Mouse (Mus musculus): ENCODE measurements around the gene Epha2. TPM values are rescaled to one million over a fixed set of nuclear protein-coding genes. Genes with fewer than 3 reads are reported as not detected.

Epha2 gene
- polyA plus RNA-seq, 1 experiment from 2014 or later, result 3.4 TPM

GRCm38 (mm10) chr4:141273296-141273695, 27.7 kb upstream of the Epha2 start:
- Histone ChIP-seq H3K9me3 (ENCODE audit: control insufficient read depth, low read length) (0 out of 2 replicates have a peak, but pooled peaks cover 3% of the 10 kb centered on the region), H3K27ac (ENCODE audit: low read depth) (no peak overlapping the region), H3K4me3 (ENCODE audit: low read depth, low read length) (no peak overlapping the region), H3K9ac (ENCODE audit: low read length) (no peak overlapping the region), H3K4me2 (ENCODE audit: low read length) (peak overlapping the region; percentile 43), H3K36me3 (ENCODE audit: control insufficient read depth, insufficient read depth, low read length) (no peaks in the 10 kb centered on the region), H3K27me3 (replicated peaks; ENCODE audit: control insufficient read depth, insufficient read depth, low read length) (no peaks in the 10 kb centered on the region), H3K4me1 (replicated peaks; ENCODE audit: control insufficient read depth, insufficient read depth, low read length) (peaks cover 29% of the 10 kb centered on the region)
- ATAC-seq (replicated peaks; ENCODE audit: low FRiP score, low TSS enrichment, low read depth) (peak; percentile 67; the same call in 1 of the 2 replicates), DNase-seq (ENCODE audit: low spot score) (peak; percentile 94)
- WGBS, result 21% methylated on average over 12 of the region's 12 CpGs

DNA sequence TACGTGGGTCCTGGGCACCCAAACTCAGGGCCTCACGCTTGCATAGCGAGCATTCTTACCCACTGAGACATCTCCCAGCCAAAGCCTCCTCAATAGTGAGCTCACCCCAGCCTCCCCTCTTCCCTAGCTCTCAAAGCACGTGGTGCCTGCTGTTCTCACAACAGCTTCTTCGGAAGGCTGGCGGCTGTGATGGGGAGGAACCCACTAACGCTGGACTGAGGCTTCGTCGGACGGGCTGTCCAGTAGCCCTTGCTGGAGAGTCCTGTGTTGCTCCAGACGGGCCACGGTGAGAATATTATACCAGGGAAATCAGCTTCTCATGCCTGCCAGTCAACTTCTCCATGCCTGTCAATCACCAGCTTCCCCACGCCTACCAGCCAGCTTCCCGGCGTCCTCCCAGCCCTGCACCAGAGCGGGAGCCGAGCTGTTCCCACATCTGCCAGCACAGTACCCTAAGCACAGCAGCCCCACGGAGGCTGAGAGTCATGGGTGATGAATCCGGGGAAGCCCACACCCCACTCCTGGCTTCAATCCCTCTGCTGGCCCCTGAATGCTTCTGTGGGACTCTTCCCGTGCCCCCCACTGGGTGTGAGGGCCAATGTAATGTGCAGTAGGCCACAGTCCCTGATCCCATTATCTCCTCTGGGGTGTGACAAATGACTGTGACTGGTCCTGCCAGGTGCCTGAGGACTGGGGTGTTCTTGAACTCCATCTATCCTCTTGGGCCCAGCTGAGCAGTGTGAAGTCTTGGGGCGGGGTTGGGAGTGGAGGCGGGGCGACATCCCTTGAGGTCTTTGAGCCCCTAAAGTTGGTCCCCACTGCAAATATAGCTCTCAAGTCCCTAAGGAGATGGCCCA, 26.3 kb upstream of the Epha2 start:
- Histone ChIP-seq H3K4me2 (ENCODE audit: low read length) (peak overlapping the region; percentile 11; the same call in 1 of the 2 replicates), H3K36me3 (ENCODE audit: control insufficient read depth, insufficient read depth, low read length) (no peaks in the 10 kb centered on the region), H3K27ac (ENCODE audit: low read depth) (no peak overlapping the region), H3K27me3 (replicated peaks; ENCODE audit: control insufficient read depth, insufficient read depth, low read length) (no peaks in the 10 kb centered on the region), H3K9ac (ENCODE audit: low read length) (no peak overlapping the region), H3K4me3 (ENCODE audit: low read depth, low read length) (no peak overlapping the region), H3K4me1 (replicated peaks; ENCODE audit: control insufficient read depth, insufficient read depth, low read length) (peaks cover 39% of the 10 kb centered on the region), H3K9me3 (ENCODE audit: control insufficient read depth, low read length) (0 out of 2 replicates have a peak, but pooled peaks cover 3% of the 10 kb centered on the region)
- WGBS, result 51% methylated on average over 23 of the region's 23 CpGs
- DNase-seq (ENCODE audit: low spot score) (no peak), ATAC-seq (replicated peaks; ENCODE audit: low FRiP score, low TSS enrichment, low read depth) (no peak)

- Histone ChIP-seq H3K27ac (ENCODE audit: low read depth) (no peak overlapping the region), H3K9me3 (ENCODE audit: control insufficient read depth, low read length) (no peaks in the 10 kb centered on the region), H3K27me3 (replicated peaks; ENCODE audit: control insufficient read depth, insufficient read depth, low read length) (no peaks in the 10 kb centered on the region), H3K4me1 (replicated peaks; ENCODE audit: control insufficient read depth, insufficient read depth, low read length) (peaks cover 46% of the 10 kb centered on the region), H3K9ac (ENCODE audit: low read length) (no peak overlapping the region), H3K4me2 (ENCODE audit: low read length) (no peak overlapping the region), H3K4me3 (ENCODE audit: low read depth, low read length) (no peak overlapping the region), H3K36me3 (ENCODE audit: control insufficient read depth, insufficient read depth, low read length) (no peaks in the 10 kb centered on the region)
- no peak for DNase-seq (ENCODE audit: low spot score)
- no peak for ATAC-seq (replicated peaks; ENCODE audit: low FRiP score, low TSS enrichment, low read depth)
- WGBS, result 83% methylated on average over 8 of the region's 8 CpGs
These were observed 23.9 kb upstream of the Epha2 start for GRCm38 (mm10) chr4:141277157-141277556.

DNA sequence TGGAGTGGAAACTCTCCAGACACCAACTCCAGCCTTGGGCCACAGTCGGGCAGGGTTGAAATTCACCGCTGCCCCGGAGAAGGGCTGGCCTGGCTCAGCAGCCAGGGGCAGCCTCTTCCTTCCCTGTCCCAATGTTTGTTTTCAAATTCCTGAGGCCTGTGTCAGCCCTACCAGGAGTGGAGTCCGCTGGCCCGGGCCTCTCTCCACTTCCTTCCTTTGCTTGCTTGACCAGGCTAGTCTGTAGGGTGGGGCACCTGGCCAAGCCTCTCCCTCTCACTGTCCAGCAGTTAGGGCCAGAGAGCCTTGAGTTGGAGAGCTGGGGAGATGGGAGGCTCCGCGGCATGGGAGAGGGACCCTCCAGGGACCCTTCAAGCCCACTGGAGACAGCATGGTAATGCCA, 22.9 kb upstream of the Epha2 start:
- H3K9ac ChIP-seq (ENCODE audit: low read length), result no peak overlapping the region
- no peak for DNase-seq (ENCODE audit: low spot score)
- peaks cover 43% of the 10 kb centered on the region for H3K4me1 ChIP-seq (replicated peaks; ENCODE audit: control insufficient read depth, insufficient read depth, low read length)

DNA sequence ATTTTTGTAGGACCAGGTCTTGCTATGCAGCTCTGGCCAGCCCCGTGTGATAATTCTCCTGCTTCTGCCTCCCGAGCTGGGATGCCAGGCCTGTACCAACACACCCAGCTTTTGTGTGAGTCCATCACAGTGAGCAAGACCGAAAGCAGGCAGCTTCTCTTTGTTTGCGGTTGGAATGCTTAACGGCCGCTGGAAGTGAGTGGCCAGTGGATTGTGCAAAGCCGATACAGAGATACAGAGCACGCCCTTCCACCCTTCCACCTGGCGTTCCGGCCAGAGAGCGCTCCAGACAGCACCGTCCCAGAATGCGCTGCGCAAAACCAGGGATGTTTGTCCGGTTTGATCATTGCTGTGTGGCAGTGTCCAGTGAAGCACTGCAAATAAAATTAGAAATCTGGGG, 21.7 kb upstream of the Epha2 start:
- WGBS, result 59% methylated on average over 15 of the region's 15 CpGs
- DNase-seq (ENCODE audit: low spot score), result no peak
- Histone ChIP-seq H3K4me2 (ENCODE audit: low read length) (no peak overlapping the region), H3K27ac (ENCODE audit: low read depth) (0 out of 2 replicates have a peak overlapping the region, but pooled peaks have one; percentile 74), H3K36me3 (ENCODE audit: control insufficient read depth, insufficient read depth, low read length) (no peaks in the 10 kb centered on the region), H3K4me3 (ENCODE audit: low read depth, low read length) (no peak overlapping the region), H3K4me1 (replicated peaks; ENCODE audit: control insufficient read depth, insufficient read depth, low read length) (peaks cover 40% of the 10 kb centered on the region), H3K9ac (ENCODE audit: low read length) (no peak overlapping the region), H3K27me3 (replicated peaks; ENCODE audit: control insufficient read depth, insufficient read depth, low read length) (no peaks in the 10 kb centered on the region), H3K9me3 (ENCODE audit: control insufficient read depth, low read length) (no peaks in the 10 kb centered on the region)
- no peak for ATAC-seq (replicated peaks; ENCODE audit: low FRiP score, low TSS enrichment, low read depth)

More for the DNA sequence above, 22.9 kb upstream of the Epha2 start:
- Histone ChIP-seq H3K9me3 (ENCODE audit: control insufficient read depth, low read length) (no peaks in the 10 kb centered on the region), H3K36me3 (ENCODE audit: control insufficient read depth, insufficient read depth, low read length) (no peaks in the 10 kb centered on the region), H3K27me3 (replicated peaks; ENCODE audit: control insufficient read depth, insufficient read depth, low read length) (no peaks in the 10 kb centered on the region), H3K27ac (ENCODE audit: low read depth) (peak overlapping the region; percentile 74), H3K4me3 (ENCODE audit: low read depth, low read length) (no peak overlapping the region), H3K4me2 (ENCODE audit: low read length) (peak overlapping the region; percentile 7; the same call in 1 of the 2 replicates)
- 18% methylated on average over 7 of the region's 7 CpGs for WGBS
- ATAC-seq (replicated peaks; ENCODE audit: low FRiP score, low TSS enrichment, low read depth), result no peak; the same call in 1 of the 2 replicates

DNA sequence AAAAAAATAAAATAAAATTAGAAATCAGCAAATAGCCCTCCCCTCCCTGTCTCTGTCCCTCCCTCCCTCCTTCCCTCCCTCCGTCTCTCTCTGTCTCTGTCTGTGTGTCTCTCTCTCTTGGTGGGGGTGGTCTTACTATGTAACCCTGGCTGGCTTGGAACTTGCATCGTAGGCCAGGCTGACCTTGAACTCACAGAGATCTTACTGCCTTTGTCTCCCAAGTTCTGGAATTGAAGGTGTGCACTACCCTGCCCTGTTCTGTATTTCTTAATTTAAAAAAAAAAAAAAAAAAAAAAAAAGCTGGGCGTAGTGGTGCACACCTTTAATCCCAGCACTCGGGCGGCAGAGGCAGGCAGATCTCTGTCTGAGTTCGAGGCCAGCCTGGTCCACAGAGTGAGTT, 21.3 kb upstream of the Epha2 start:
- ATAC-seq (replicated peaks; ENCODE audit: low FRiP score, low TSS enrichment, low read depth) (no peak), DNase-seq (ENCODE audit: low spot score) (no peak)
- H3K4me2 ChIP-seq (ENCODE audit: low read length), result no peak overlapping the region
- H3K27ac ChIP-seq (ENCODE audit: low read depth), result no peak overlapping the region
- H3K4me1 ChIP-seq (replicated peaks; ENCODE audit: control insufficient read depth, insufficient read depth, low read length), result peaks cover 35% of the 10 kb centered on the region
- no peak overlapping the region for H3K9ac ChIP-seq (ENCODE audit: low read length)
- no peak overlapping the region for H3K4me3 ChIP-seq (ENCODE audit: low read depth, low read length)
- no peaks in the 10 kb centered on the region for H3K9me3 ChIP-seq (ENCODE audit: control insufficient read depth, low read length)
- H3K36me3 ChIP-seq (ENCODE audit: control insufficient read depth, insufficient read depth, low read length), result no peaks in the 10 kb centered on the region
- WGBS, result 96% methylated on average over 6 of the region's 6 CpGs
- H3K27me3 ChIP-seq (replicated peaks; ENCODE audit: control insufficient read depth, insufficient read depth, low read length), result no peaks in the 10 kb centered on the region

DNA sequence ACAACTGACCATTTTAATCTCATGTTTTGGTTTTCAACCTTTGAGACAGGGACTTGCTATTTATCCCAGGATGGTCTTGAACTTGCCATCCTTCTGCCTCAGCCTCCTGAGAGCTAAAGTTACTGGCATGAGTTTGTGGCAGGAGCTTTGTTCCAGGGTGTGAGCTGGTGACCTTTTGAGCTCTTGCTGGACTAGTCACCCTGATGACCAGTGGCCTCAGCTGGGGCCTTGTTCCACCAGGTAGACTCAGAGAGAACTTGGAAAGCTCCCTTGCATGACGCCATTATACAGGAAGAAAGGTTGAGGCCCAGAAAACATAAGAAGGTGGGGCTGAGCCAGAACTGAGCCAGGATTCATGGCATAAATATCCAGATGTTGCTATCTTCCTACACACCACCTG, 20.6 kb upstream of the Epha2 start:
- Histone ChIP-seq H3K4me1 (replicated peaks; ENCODE audit: control insufficient read depth, insufficient read depth, low read length) (peaks cover 34% of the 10 kb centered on the region), H3K36me3 (ENCODE audit: control insufficient read depth, insufficient read depth, low read length) (no peaks in the 10 kb centered on the region), H3K27ac (ENCODE audit: low read depth) (no peak overlapping the region), H3K27me3 (replicated peaks; ENCODE audit: control insufficient read depth, insufficient read depth, low read length) (no peaks in the 10 kb centered on the region), H3K9me3 (ENCODE audit: control insufficient read depth, low read length) (no peaks in the 10 kb centered on the region), H3K4me3 (ENCODE audit: low read depth, low read length) (no peak overlapping the region), H3K4me2 (ENCODE audit: low read length) (no peak overlapping the region), H3K9ac (ENCODE audit: low read length) (no peak overlapping the region)
- DNase-seq (ENCODE audit: low spot score) (no peak), ATAC-seq (replicated peaks; ENCODE audit: low FRiP score, low TSS enrichment, low read depth) (no peak)
- WGBS, result 95% methylated on average over 1 of the region's 1 CpGs

DNA sequence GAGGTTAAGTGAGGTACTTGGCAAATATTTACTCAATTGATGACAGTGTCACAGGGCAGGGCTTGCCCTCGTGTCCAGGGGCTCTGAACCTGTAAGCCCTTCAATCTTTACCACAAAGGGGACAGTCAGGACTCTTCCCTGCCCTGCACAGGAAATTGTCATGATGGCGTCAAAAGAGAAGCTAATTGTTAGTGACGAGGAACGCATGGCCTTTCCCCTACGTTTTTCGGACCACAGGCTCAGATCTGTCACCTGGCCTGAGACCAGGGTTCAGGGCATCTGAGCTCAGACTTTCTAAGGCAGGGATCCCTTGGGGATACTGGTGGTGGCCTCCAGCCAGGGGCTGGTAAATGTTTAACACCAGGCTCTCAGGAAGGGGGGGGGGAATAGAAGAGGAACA, 19.9 kb upstream of the Epha2 start:
- no peaks in the 10 kb centered on the region for H3K27me3 ChIP-seq (replicated peaks; ENCODE audit: control insufficient read depth, insufficient read depth, low read length)
- H3K9ac ChIP-seq (ENCODE audit: low read length), result no peak overlapping the region
- H3K36me3 ChIP-seq (ENCODE audit: control insufficient read depth, insufficient read depth, low read length), result no peaks in the 10 kb centered on the region
- H3K27ac ChIP-seq (ENCODE audit: low read depth), result 0 out of 2 replicates have a peak overlapping the region, but pooled peaks have one; percentile 43
- ATAC-seq (replicated peaks; ENCODE audit: low FRiP score, low TSS enrichment, low read depth) (peak; percentile 38), DNase-seq (ENCODE audit: low spot score) (no peak)
- H3K4me3 ChIP-seq (ENCODE audit: low read depth, low read length), result no peak overlapping the region
- peaks cover 34% of the 10 kb centered on the region for H3K4me1 ChIP-seq (replicated peaks; ENCODE audit: control insufficient read depth, insufficient read depth, low read length)
- WGBS, result 25% methylated on average over 6 of the region's 6 CpGs
- no peaks in the 10 kb centered on the region for H3K9me3 ChIP-seq (ENCODE audit: control insufficient read depth, low read length)
- H3K4me2 ChIP-seq (ENCODE audit: low read length), result no peak overlapping the region

DNA sequence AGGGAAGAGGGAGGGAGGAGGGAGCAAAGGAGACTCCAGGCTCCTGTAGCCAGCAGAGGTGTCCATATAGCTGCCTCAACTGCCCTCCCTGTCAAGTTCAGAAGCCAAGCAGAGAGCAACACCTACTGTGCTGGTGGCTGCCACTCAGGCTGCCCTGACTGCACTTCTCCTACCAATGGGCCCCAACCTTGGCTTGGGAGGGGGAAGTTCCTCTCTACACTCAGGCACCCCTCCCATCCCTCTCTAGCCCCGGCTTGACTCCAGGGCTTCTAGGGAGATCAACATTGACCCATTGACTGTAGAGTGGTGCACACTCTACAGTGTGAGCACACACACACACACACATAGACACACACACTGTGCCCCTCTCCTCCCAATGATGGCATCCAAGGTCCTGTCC, 19.5 kb upstream of the Epha2 start:
- 36% methylated on average over 1 of the region's 1 CpGs for WGBS
- Histone ChIP-seq H3K4me3 (ENCODE audit: low read depth, low read length) (no peak overlapping the region), H3K36me3 (ENCODE audit: control insufficient read depth, insufficient read depth, low read length) (no peaks in the 10 kb centered on the region), H3K27ac (ENCODE audit: low read depth) (no peak overlapping the region), H3K4me1 (replicated peaks; ENCODE audit: control insufficient read depth, insufficient read depth, low read length) (peaks cover 34% of the 10 kb centered on the region), H3K4me2 (ENCODE audit: low read length) (no peak overlapping the region), H3K9me3 (ENCODE audit: control insufficient read depth, low read length) (no peaks in the 10 kb centered on the region), H3K9ac (ENCODE audit: low read length) (no peak overlapping the region), H3K27me3 (replicated peaks; ENCODE audit: control insufficient read depth, insufficient read depth, low read length) (peaks cover 2% of the 10 kb centered on the region)
- ATAC-seq (replicated peaks; ENCODE audit: low FRiP score, low TSS enrichment, low read depth) (peak; percentile 33), DNase-seq (ENCODE audit: low spot score) (no peak)
